Mouse (Mus musculus) MEL (cell line): ENCODE measurements at regions not wholly inside any gene's neighbourhood (a gene's known extent, or its start where the extent isn't known, plus 50 kb on each side); places are given as distances from the start of the nearest gene placed in this dataset.
A peak's percentile ranks its signal among the peaks of the same experiment; 100 is the strongest.

Source experiments
- DNase-seq: peaks from one replicate; pipeline ENCODE4 v3.0.0; 2011; ENCODE audit warnings: low read depth, low spot score
- H3K27ac ChIP-seq: 2 replicates; pipeline ENCODE4 v1.5.1; 2012; ENCODE audit warnings: low read depth, mild to moderate bottlenecking, control low read depth, low read length, moderate library complexity; ENCODE audit not compliant: control insufficient read depth
- H3K27me3 ChIP-seq, 2 experiments: fragments of 150-350 bp in 1 of 2; sonication (generic) in 1 of 2; 2 replicates each; pipeline ENCODE4 v1.6.1; 2012; ENCODE audit warnings: low read length in 2 of 2, mild to moderate bottlenecking in 2 of 2, improper control_type of control experiment in 1 of 2, moderate library complexity in 1 of 2; ENCODE audit not compliant: insufficient read depth in 2 of 2, control insufficient read depth in 1 of 2
- H3K36me3 ChIP-seq, 2 experiments: 2 replicates each; pipeline ENCODE4 v1.6.1; 2012 to 2014; ENCODE audit warnings: low read length in 2 of 2, improper control_type of control experiment in 1 of 2, inconsistent platforms in 1 of 2, mild to moderate bottlenecking in 1 of 2; ENCODE audit not compliant: insufficient read depth in 2 of 2, control insufficient read depth in 1 of 2
- H3K4me1 ChIP-seq, 2 experiments: fragments of 150-350 bp in 1 of 2; sonication (generic) in 1 of 2; 2 replicates each; pipeline ENCODE4 v1.6.1; 2012; ENCODE audit warnings: low read length in 2 of 2, improper control_type of control experiment in 1 of 2, mild to moderate bottlenecking in 1 of 2; ENCODE audit not compliant: insufficient read depth in 2 of 2, control insufficient read depth in 1 of 2
- H3K4me3 ChIP-seq, 2 experiments: fragments of 150-350 bp in 1 of 2; sonication (generic) in 1 of 2; 2 replicates each; pipeline ENCODE4 v1.5.1; 2012; ENCODE audit warnings: low read depth in 2 of 2, low read length in 2 of 2, mild to moderate bottlenecking in 2 of 2, moderate library complexity in 2 of 2, control low read depth in 1 of 2, improper control_type of control experiment in 1 of 2; ENCODE audit not compliant: control insufficient read depth in 1 of 2, insufficient read depth in 1 of 2
- H3K79me2 ChIP-seq: 2 replicates; pipeline ENCODE4 v1.6.1; 2012; ENCODE audit warnings: mild to moderate bottlenecking, low read length, moderate library complexity; ENCODE audit not compliant: control insufficient read depth, poor library complexity, insufficient read depth
- H3K9ac ChIP-seq: 2 replicates; pipeline ENCODE4 v1.6.1; 2012; ENCODE audit warnings: low read depth, mild to moderate bottlenecking, control low read depth, low read length, moderate library complexity; ENCODE audit not compliant: control insufficient read depth, poor library complexity, severe bottlenecking
- H3K9me3 ChIP-seq: fragments of 150-350 bp; sonication (generic); replicated peaks from 2 replicates; pipeline ENCODE4 v1.6.1; 2012; ENCODE audit warnings: mild to moderate bottlenecking, low read length, improper control_type of control experiment, moderate library complexity; ENCODE audit not compliant: insufficient read depth
- CHD1 ChIP-seq: IDR thresholded peaks from 2 replicates; pipeline ENCODE4 v1.6.1; 2012; ENCODE audit warnings: low read depth, mild to moderate bottlenecking, inconsistent platforms, low read length, improper control_type of control experiment
- CTCF ChIP-seq, 3 experiments: IDR thresholded peaks in 2 of 3; conservative IDR thresholded peaks in 1 of 3; 2 replicates each; pipeline ENCODE4 v1.5.1; 2011 to 2012; ENCODE audit warnings: low read length in 3 of 3, low read depth in 2 of 3, mild to moderate bottlenecking in 2 of 3, improper control_type of control experiment in 1 of 3, inconsistent platforms in 1 of 3, mixed read lengths in 1 of 3, moderate library complexity in 1 of 3; ENCODE audit not compliant: control insufficient read depth in 1 of 3, insufficient read depth in 1 of 3, poor library complexity in 1 of 3, severe bottlenecking in 1 of 3
- EP300 ChIP-seq, 2 experiments: IDR thresholded peaks; 2 replicates each; pipeline ENCODE4 v1.6.1; 2011; ENCODE audit warnings: improper control_type of control experiment in 2 of 2, low read length in 2 of 2, low read depth in 1 of 2, mild to moderate bottlenecking in 1 of 2
- ETS1 ChIP-seq: IDR thresholded peaks from 2 replicates; pipeline ENCODE4 v1.6.1; 2012; ENCODE audit warnings: low read depth, mild to moderate bottlenecking, inconsistent platforms, low read length, improper control_type of control experiment, moderate library complexity
- GATA1 ChIP-seq: IDR thresholded peaks from 2 replicates; pipeline ENCODE4 v1.6.1; 2011; ENCODE audit warnings: low read depth, low read length, improper control_type of control experiment
- HCFC1 ChIP-seq: IDR thresholded peaks from 2 replicates; pipeline ENCODE4 v1.6.1; 2012; ENCODE audit warnings: low read depth, mild to moderate bottlenecking, inconsistent platforms, low read length, improper control_type of control experiment, moderate library complexity
- JUND ChIP-seq: IDR thresholded peaks from 2 replicates; pipeline ENCODE4 v1.6.1; 2011; ENCODE audit warnings: low read depth, mild to moderate bottlenecking, improper control_type of control experiment, low read length
- MAFK ChIP-seq: IDR thresholded peaks from 2 replicates; pipeline ENCODE4 v1.6.1; 2011; ENCODE audit warnings: low read depth, mild to moderate bottlenecking, low read length, improper control_type of control experiment, borderline replicate concordance
- MAX ChIP-seq: IDR thresholded peaks from 2 replicates; pipeline ENCODE4 v1.6.1; 2011; ENCODE audit warnings: low read length, improper control_type of control experiment
- MAZ ChIP-seq: IDR thresholded peaks from 2 replicates; pipeline ENCODE4 v1.6.1; 2012; ENCODE audit warnings: low read depth, mild to moderate bottlenecking, inconsistent platforms, low read length, improper control_type of control experiment
- MYB ChIP-seq: IDR thresholded peaks from 2 replicates; pipeline ENCODE4 v1.6.1; 2011; ENCODE audit warnings: mild to moderate bottlenecking, low read depth, low read length, improper control_type of control experiment
- MYC ChIP-seq: IDR thresholded peaks from 2 replicates; pipeline ENCODE4 v1.6.1; 2011; ENCODE audit warnings: low read depth, mild to moderate bottlenecking, low read length, improper control_type of control experiment, moderate library complexity
- NELFE ChIP-seq: IDR thresholded peaks from 2 replicates; pipeline ENCODE4 v1.6.1; 2011; ENCODE audit warnings: low read depth, low read length, improper control_type of control experiment
- POLR2A ChIP-seq, 2 experiments: IDR thresholded peaks; 2 replicates each; pipeline ENCODE4 v1.6.1; 2011 to 2012; ENCODE audit warnings: low read length in 2 of 2, mild to moderate bottlenecking in 2 of 2, control low read depth in 1 of 2, improper control_type of control experiment in 1 of 2, low read depth in 1 of 2, moderate library complexity in 1 of 2; ENCODE audit not compliant: control insufficient read depth in 1 of 2, insufficient read depth in 1 of 2, poor library complexity in 1 of 2
- POLR2AphosphoS2 ChIP-seq: IDR thresholded peaks from 2 replicates; pipeline ENCODE4 v1.6.1; 2011; ENCODE audit warnings: low read length, improper control_type of control experiment
- RCOR1 ChIP-seq: IDR thresholded peaks from 2 replicates; pipeline ENCODE4 v1.6.1; 2012; ENCODE audit warnings: low read depth, mild to moderate bottlenecking, inconsistent platforms, low read length, improper control_type of control experiment
- SIN3A ChIP-seq: IDR thresholded peaks from 2 replicates; pipeline ENCODE4 v1.6.1; 2012; ENCODE audit warnings: low read length, improper control_type of control experiment, inconsistent platforms
- SMC3 ChIP-seq: IDR thresholded peaks from 2 replicates; pipeline ENCODE4 v1.6.1; 2011; ENCODE audit warnings: low read depth, low read length, improper control_type of control experiment
- TAL1 ChIP-seq: IDR thresholded peaks from 2 replicates; pipeline ENCODE4 v1.6.1; 2012; ENCODE audit warnings: mild to moderate bottlenecking, inconsistent platforms, low read length, moderate library complexity, mixed read lengths
- TBP ChIP-seq: IDR thresholded peaks from 2 replicates; pipeline ENCODE4 v1.8.0; 2011; ENCODE audit warnings: low read depth, low read length, improper control_type of control experiment
- TCF12 ChIP-seq: IDR thresholded peaks from 2 replicates; pipeline ENCODE4 v1.6.1; 2014; ENCODE audit warnings: low read depth, mild to moderate bottlenecking, inconsistent platforms, low read length, improper control_type of control experiment, moderate library complexity
- USF1 ChIP-seq: IDR thresholded peaks from 2 replicates; pipeline ENCODE4 v1.6.1; 2014; ENCODE audit warnings: low read depth, mild to moderate bottlenecking, inconsistent platforms, low read length, improper control_type of control experiment, moderate library complexity
- ZC3H11A ChIP-seq: IDR thresholded peaks from 2 replicates; pipeline ENCODE4 v1.6.1; 2012; ENCODE audit warnings: low read depth, mild to moderate bottlenecking, inconsistent platforms, low read length, improper control_type of control experiment
- ZKSCAN1 ChIP-seq: IDR thresholded peaks from 2 replicates; pipeline ENCODE4 v1.6.1; 2012; ENCODE audit warnings: low read depth, mild to moderate bottlenecking, inconsistent platforms, low read length, improper control_type of control experiment, moderate library complexity
- ZMIZ1 ChIP-seq: IDR thresholded peaks from 2 replicates; pipeline ENCODE4 v1.6.1; 2012; ENCODE audit warnings: low read depth, mild to moderate bottlenecking, inconsistent platforms, low read length, improper control_type of control experiment, moderate library complexity
- ZNF384 ChIP-seq: IDR thresholded peaks from 2 replicates; pipeline ENCODE4 v1.6.1; 2012; ENCODE audit warnings: low read depth, mild to moderate bottlenecking, inconsistent platforms, low read length, improper control_type of control experiment

GRCm38 (mm10) chr17:63771111-63771510, 91.8 kb upstream of the Fer start:
- Histone ChIP-seq H3K9me3 (no peaks in the 10 kb centered on the region), H3K36me3 (no peaks in the 10 kb centered on the region), H3K79me2 (no peaks in the 10 kb centered on the region), H3K27me3 (no peaks in the 10 kb centered on the region), H3K27ac (no peak overlapping the region), H3K4me3 (no peak overlapping the region), H3K9ac (no peak overlapping the region), H3K4me1 (no peaks in the 10 kb centered on the region)
- TF ChIP-seq ZMIZ1: no peak
- peak; percentile 49; the same call in 1 of the 2 replicates for TF ChIP-seq ETS1
- TF ChIP-seq ZNF384: no peak
- no peak for TF ChIP-seq RCOR1
- TF ChIP-seq CHD1: no peak
- TF ChIP-seq TBP: no peak
- 0 out of 2 replicates have a peak, but pooled peaks have one; percentile 18 for TF ChIP-seq SIN3A
- TF ChIP-seq TCF12: peak; percentile 67
- TF ChIP-seq SMC3: no peak
- TF ChIP-seq ZKSCAN1: no peak
- no peak for TF ChIP-seq POLR2A (IDR thresholded peaks at IDR 0.05; ENCODE audit: control insufficient read depth in 1 of 2, insufficient read depth in 1 of 2, low read depth in 1 of 2, low read length in 2 of 2, poor library complexity in 1 of 2)
- no peak for TF ChIP-seq ZC3H11A
- TF ChIP-seq CTCF (IDR thresholded peaks at IDR 0.05 in 2 of 3, conservative IDR thresholded peaks at IDR 0.05 in 1 of 3; ENCODE audit: control insufficient read depth in 1 of 3, insufficient read depth in 1 of 3, low read depth in 2 of 3, low read length in 3 of 3, poor library complexity in 1 of 3, severe bottlenecking in 1 of 3): no peak
- TF ChIP-seq MAZ: no peak
- no peak for TF ChIP-seq NELFE
- TF ChIP-seq EP300 (IDR thresholded peaks at IDR 0.05; ENCODE audit: low read depth in 1 of 2, low read length in 2 of 2): peak; percentile 67 to 80
- TF ChIP-seq JUND: no peak
- TF ChIP-seq MYB: no peak
- TF ChIP-seq HCFC1: no peak
- TF ChIP-seq POLR2AphosphoS2: no peak
- no peak for TF ChIP-seq MAX
- TF ChIP-seq TAL1: peak; percentile 17; the same call in 1 of the 2 replicates
- TF ChIP-seq MAFK: no peak
- peak; percentile 49; the same call in 1 of the 2 replicates for TF ChIP-seq GATA1
- no peak for TF ChIP-seq USF1
- no peak for TF ChIP-seq MYC
- peak; percentile 19 for DNase-seq
